8 mouse cellular contexts compared by ENCODE assay signal in genomic region chr6:145339956-145340656, GRCm38 (mm10).
DNase-seq lines count a peak whose midpoint lies in the region; ATAC-seq and TF ChIP-seq lines count a peak whose summit lies in the region.

No protein-coding gene starts in this region.

- peak overlapping the region; percentile 95 for H3K4me2 ChIP-seq in intestine, embryonic 16.5 days (ENCODE audit: low read depth, low read length)
- peak overlapping the region; percentile 83 for H3K4me2 ChIP-seq in limb, embryonic 14.5 days (replicated peaks; ENCODE audit: low read depth, low read length, severe bottlenecking)
- peak overlapping the region; percentile 79 for H3K4me2 ChIP-seq in midbrain, embryonic 15.5 days

- peaks cover 17% of the 10 kb centered on the region for H3K4me1 ChIP-seq in intestine, embryonic 16.5 days (ENCODE audit: control insufficient read depth, insufficient read depth, low read length)
- 0 out of 2 replicates have a peak, but pooled peaks cover 2% of the 10 kb centered on the region for H3K4me1 ChIP-seq in limb, embryonic 14.5 days (ENCODE audit: control insufficient read depth, insufficient read depth, low read length)
- H3K4me1 ChIP-seq in midbrain, embryonic 15.5 days, result peaks cover 5% of the 10 kb centered on the region

- WGBS in intestine, embryonic 16.5 days, result under 1% methylated on average over 21 of the region's 21 CpGs
- WGBS in limb, embryonic 14.5 days, result under 1% methylated on average over 21 of the region's 21 CpGs
- 0% methylated on average over 21 of the region's 21 CpGs for WGBS in midbrain, embryonic 15.5 days

- ATAC-seq in granulocyte monocyte progenitor cell, adult 5-6 weeks (replicated peaks; ENCODE audit: poor library complexity, severe bottlenecking), result peak; percentile 32
- peak; percentile 39 for ATAC-seq in intestine, embryonic 16.5 days
- peak; percentile 36 for ATAC-seq in limb, embryonic 14.5 days (ENCODE audit: low FRiP score, low read depth)
- peak; percentile 48 for ATAC-seq in midbrain, embryonic 15.5 days (replicated peaks)

- peak overlapping the region; percentile 88 for H3K27ac ChIP-seq in intestine, embryonic 16.5 days (ENCODE audit: low read length)
- peak overlapping the region; percentile 87 for H3K27ac ChIP-seq in limb, embryonic 14.5 days (replicated peaks; ENCODE audit: low read depth, low read length)
- peak overlapping the region; percentile 79 for H3K27ac ChIP-seq in midbrain, embryonic 15.5 days

- peak; percentile 33 for DNase-seq in ovary, postnatal 14 days (ENCODE audit: low spot score)
- no peak for DNase-seq in ovary, adult 18-20 months (ENCODE audit: low spot score)
- peak; percentile 77 for DNase-seq in embryo, embryonic 10.5 days (ENCODE audit: low spot score)
- DNase-seq in limb, embryonic 14.5 days (ENCODE audit: low spot score), result peak; percentile 61
- DNase-seq in spleen, postnatal 14 days (ENCODE audit: low spot score in 2 of 2), result peak; percentile 25 to 28

- TF ChIP-seq POLR2A in limb, embryonic 14.5 days (IDR thresholded peaks at IDR 0.05; ENCODE audit: borderline replicate concordance, extremely low read depth, insufficient read depth, insufficient read length), result no peak

- H3K9ac ChIP-seq in intestine, embryonic 16.5 days (ENCODE audit: low read depth, low read length), result peak overlapping the region; percentile 65
- peak overlapping the region; percentile 51 for H3K9ac ChIP-seq in limb, embryonic 14.5 days (ENCODE audit: low read depth, low read length, severe bottlenecking)
- peak overlapping the region; percentile 35 for H3K9ac ChIP-seq in midbrain, embryonic 15.5 days

- peak overlapping the region; percentile 55 for H3K4me3 ChIP-seq in intestine, embryonic 16.5 days (ENCODE audit: low read length)
- peak overlapping the region; percentile 51 for H3K4me3 ChIP-seq in limb, embryonic 14.5 days (replicated peaks; ENCODE audit: low read length)
- peak overlapping the region; percentile 55 for H3K4me3 ChIP-seq in midbrain, embryonic 15.5 days

- no peaks in the 10 kb centered on the region for H3K27me3 ChIP-seq in intestine, embryonic 16.5 days (replicated peaks; ENCODE audit: control insufficient read depth, insufficient read depth, low read length)
- H3K27me3 ChIP-seq in limb, embryonic 14.5 days (ENCODE audit: control insufficient read depth, insufficient read depth, low read length), result 0 out of 2 replicates have a peak, but pooled peaks cover 5% of the 10 kb centered on the region
- peaks cover 3% of the 10 kb centered on the region; the same call in 1 of the 2 replicates for H3K27me3 ChIP-seq in midbrain, embryonic 15.5 days (replicated peaks)

- H3K9me3 ChIP-seq in intestine, embryonic 16.5 days (ENCODE audit: control insufficient read depth, low read length), result no peaks in the 10 kb centered on the region
- H3K9me3 ChIP-seq in limb, embryonic 14.5 days (ENCODE audit: control insufficient read depth, low read length), result no peaks in the 10 kb centered on the region
- no peaks in the 10 kb centered on the region for H3K9me3 ChIP-seq in midbrain, embryonic 15.5 days

- no peaks in the 10 kb centered on the region for H3K36me3 ChIP-seq in intestine, embryonic 16.5 days (ENCODE audit: control insufficient read depth, insufficient read depth, low read length)
- no peaks in the 10 kb centered on the region for H3K36me3 ChIP-seq in limb, embryonic 14.5 days (ENCODE audit: control insufficient read depth, insufficient read depth, low read length)
- H3K36me3 ChIP-seq in midbrain, embryonic 15.5 days (replicated peaks), result no peaks in the 10 kb centered on the region
